Mouse (Mus musculus) heart, adult 18-20 months (tissue): Measurements from ENCODE around the gene 9330182O14Rik. TPM values are rescaled to one million over a fixed set of nuclear protein-coding genes. Genes with fewer than 3 reads are reported as not detected.

Experiments used
- DNase-seq, 2 experiments: peaks; one replicate each; pipeline ENCODE4 v3.0.0; 2021 to 2022; ENCODE audit warnings: mixed read lengths in 1 of 2
- long read RNA-seq, 2 experiments: library from polyadenylated mRNA; stranded (forward); transcript quantifications; one replicate each; pipeline ENCODE4 v2.0.0; 2021
- total RNA-seq, 2 experiments: library from RNA; stranded (reverse); gene quantifications; 2 replicates each; pipeline ENCODE4 v1.2.3; 2021

9330182O14Rik gene
- total RNA-seq, result not detected
- long read RNA-seq, experiment 1, result 0 reads
- long read RNA-seq, experiment 2, result 0 reads

DNA sequence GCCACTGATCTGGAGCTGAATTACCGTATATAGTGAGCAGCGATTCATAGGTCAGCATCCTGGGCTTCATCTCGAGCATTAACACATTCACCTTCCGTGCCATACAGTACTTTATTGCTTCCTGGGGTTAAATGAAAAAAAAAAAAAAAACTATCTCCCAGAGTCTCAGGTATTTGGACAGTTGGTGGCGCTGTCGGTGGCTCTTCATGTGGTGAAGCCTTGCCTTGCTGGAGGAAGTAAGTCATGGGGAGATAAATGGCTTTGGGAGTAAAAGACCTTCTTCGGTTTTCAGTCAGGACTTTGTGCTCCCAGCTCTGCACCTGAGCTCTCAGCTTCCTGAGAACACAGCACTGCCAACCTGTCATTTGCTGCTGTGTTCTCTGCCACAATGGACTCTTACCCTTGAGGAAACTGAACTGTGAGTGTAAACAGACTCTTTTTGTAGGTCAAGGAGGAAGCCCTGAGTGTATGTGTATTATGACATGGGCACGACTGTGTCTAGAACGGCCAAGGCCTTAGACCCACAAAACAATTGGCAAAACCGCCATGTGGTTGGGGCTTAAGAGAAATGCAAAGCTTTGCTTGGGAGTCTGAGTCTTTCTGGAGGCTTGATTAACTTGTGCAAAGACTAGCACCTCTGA lies at the start of gene 9330182O14Rik:
TSS of gene 9330182O14Rik (plus strand) at position 214 of the 641 bp plus-strand sequence.
- DNase-seq, result no peak

GRCm38 (mm10) chr15:40103304-40103703 lies 30.9 kb upstream of the 9330182O14Rik start:
- no peak for DNase-seq

GRCm38 (mm10) chr15:40105712-40106111 lies 28.5 kb upstream of the 9330182O14Rik start:
- DNase-seq, result no peak

- DNase-seq, result no peak
Observed at GRCm38 (mm10) chr15:40113888-40114576, 20.1 kb upstream of the 9330182O14Rik start.

DNA sequence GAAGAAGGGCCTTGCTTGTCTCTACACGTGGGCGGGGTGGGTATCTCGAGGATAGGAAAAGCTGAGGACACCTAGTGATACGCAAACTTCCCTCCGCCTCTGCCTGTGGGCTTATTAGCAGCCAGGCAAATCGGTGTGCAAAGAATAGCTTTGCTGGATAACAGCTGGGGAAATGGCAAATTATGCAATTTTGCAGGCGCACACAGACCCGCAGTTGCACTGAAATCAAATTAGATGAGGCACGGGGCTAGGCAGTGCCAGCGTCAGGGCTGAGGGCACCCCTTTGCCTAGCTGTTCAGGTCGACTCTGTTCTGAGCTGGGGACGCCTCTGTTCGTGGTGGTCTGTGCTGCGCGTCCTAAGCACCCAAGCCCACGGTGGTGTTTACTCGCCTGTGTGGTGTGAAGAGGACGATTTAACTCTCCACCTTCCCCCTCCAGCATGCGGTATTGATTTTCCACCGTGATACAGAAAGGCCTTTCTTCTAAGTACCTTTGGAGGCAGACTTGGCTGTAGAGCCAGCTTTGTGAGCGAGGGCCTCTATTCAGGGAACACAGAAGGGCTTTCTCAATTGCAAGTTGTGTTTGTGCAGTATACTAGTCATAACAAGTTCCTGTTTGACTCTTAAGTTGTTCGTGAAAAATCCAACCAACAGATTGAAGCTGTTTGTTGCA lies 19.4 kb upstream of the 9330182O14Rik start:
- DNase-seq, result no peak

- no peak for DNase-seq
Observed at GRCm38 (mm10) chr15:40116396-40116795, 17.8 kb upstream of the 9330182O14Rik start.

DNA sequence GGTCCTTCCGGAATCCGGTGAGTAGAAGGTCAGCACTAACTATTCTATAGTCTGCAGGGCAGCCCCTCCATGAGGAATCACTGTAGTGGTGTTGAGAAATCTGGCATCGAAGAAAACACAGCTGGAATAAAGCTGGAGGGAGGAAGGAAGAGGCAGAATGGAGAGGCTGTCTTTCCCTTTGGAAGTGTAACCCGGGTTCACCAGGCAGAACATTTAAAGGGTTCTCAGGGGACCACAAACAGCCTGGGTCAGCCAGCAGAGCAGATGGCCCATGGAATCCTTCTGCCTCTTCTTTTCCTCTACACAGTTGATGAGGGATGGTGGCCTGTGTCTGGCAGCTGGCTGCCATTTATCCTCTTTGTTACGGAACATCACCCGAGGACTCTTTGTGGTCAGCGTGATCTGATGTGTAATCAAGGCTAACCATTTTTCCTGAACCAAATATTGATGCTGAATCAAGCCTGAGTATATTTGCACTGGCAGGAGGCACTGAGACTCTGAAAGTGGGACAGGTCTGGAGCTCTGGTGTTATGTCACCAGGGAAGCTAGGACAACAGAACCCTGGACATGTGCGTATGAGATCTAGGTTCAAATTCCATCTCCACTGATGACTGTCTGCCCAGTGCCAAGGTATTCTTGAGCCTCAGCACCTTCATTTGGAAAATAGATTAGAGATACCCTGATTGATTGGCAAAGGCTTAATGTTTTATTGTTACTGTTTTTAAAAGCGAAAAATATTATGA lies 9.8 kb upstream of the 9330182O14Rik start:
- DNase-seq, result peak; percentile 34 to 56

- no peak for DNase-seq
Observed at GRCm38 (mm10) chr15:40129496-40129895, 4.7 kb upstream of the 9330182O14Rik start.

GRCm38 (mm10) chr15:40130880-40131478 lies 3.2 kb upstream of the 9330182O14Rik start:
- DNase-seq, result peak; percentile 56 to 91

- DNase-seq, result no peak
Observed at GRCm38 (mm10) chr15:40132408-40132807, 1.8 kb upstream of the 9330182O14Rik start.

DNA sequence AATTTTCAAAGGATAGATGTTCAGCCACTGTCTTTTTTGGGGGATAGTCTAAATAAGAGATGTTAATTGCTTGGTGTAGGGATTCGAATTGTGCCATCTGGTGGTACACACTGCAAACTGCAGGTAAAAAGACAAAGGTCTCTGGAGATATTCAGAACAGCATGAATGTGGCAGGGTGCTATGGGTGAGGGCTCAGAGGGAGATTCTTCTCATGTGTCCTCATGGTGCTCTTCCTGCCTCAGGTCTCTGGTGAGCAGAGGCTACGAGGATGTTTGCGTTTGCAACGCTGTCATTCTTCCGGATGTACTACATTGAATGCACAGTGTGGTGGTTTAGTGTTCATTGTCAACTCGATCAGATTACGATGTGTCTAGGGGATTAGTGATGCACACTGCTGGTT lies 10.1 kb downstream of the 9330182O14Rik start:
- DNase-seq, result peak in 1 of 2 experiments; percentile 46

GRCm38 (mm10) chr15:40157683-40158082 lies 23.5 kb downstream of the 9330182O14Rik start:
- DNase-seq, result no peak

- peak; percentile 53 to 75 for DNase-seq
Observed at GRCm38 (mm10) chr15:40166560-40167275, 32.6 kb downstream of the 9330182O14Rik start.

GRCm38 (mm10) chr15:40167276-40168139 lies 33.3 kb downstream of the 9330182O14Rik start:
- DNase-seq, result peak; percentile 18 to 44

GRCm38 (mm10) chr15:40168140-40168688 lies 34.0 kb downstream of the 9330182O14Rik start:
- DNase-seq, result peak in 1 of 2 experiments; percentile 41

DNA sequence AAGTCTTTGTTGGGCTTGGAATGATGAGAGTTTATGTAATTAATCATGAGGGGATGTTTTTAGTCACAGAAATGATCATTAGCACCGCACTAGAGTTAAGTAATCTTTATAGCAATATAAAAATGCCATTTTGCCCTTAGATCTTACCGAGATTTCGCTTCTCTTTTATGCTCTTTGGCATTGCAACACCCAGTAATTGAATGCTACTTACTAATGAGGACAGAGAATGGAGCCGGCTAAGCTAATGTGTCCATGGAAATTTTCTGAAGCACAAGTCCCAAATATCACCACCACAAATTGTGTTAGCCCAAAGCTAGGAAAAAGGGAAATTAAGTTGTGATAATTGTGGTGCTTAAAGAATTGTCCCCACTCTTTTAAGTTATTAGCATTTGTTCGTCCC lies 34.9 kb downstream of the 9330182O14Rik start:
- no peak for DNase-seq

- DNase-seq, result peak in 1 of 2 experiments; percentile 2
Observed at GRCm38 (mm10) chr15:40169705-40170104, 35.5 kb downstream of the 9330182O14Rik start.

DNA sequence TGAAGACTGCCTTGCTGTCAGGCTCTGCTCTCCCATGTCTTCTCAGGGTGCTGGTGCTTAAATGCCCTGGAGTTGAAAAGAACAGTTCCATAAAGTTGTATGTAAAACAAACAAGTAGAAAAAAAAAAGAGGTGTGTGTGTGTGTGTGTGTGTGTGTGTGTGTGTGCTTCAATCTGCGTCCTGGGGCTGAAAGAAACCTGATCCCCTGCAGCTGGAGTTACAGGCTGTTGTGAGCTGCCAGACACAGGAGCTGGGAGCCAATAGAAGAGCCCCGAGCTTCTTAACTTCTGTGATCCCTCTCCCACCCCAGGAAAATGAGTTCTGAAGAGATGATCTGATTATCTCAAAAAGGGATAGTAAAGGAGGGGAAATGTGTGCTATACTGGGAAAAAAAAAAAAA lies 45.3 kb downstream of the 9330182O14Rik start:
- no peak for DNase-seq

- no peak for DNase-seq
Observed at GRCm38 (mm10) chr15:40187017-40187416, 52.9 kb downstream of the 9330182O14Rik start.
